Mouse (Mus musculus): ENCODE measurements around the gene Pip5k1b. TPM values are rescaled to one million over a fixed set of nuclear protein-coding genes. Genes with fewer than 3 reads are reported as not detected.

Pip5k1b gene
- polyA plus RNA-seq, 1 experiment from 2014 or later = 4.4 TPM

DNA sequence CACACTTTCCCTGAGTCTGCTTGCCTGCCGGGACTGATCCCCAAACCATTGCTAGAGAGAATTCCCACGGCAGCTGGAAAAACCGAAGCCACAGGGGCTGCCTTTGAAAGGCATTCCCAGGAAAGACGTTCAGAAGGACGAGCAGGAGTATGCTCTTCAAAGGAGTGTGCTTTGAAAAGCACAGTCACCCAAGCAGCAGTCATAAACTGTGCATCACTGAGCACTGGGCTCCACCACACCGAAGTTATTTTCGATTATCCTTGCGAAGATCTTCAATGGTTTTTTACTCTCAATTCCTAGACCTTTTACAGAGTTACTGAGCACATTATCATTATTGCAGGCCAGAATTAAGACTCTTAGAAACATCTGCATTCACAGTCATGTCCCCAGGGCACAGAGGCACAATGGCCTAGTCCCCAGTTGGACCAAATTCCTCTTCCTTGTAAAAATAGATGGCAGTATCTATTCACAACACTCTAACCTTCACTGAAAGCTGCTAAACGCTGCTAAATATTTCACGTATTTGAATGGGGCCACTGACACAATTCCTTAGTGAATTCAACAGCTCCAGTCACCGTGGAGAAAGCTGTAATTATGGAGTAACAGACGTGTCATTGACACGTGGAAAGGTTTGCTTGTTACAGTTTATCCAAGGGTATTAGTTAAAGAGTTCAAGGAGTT lies 47.4 kb downstream of the Pip5k1b start:
- Histone ChIP-seq H3K4me1 (ENCODE audit: insufficient read depth) (peaks cover 27% of the 10 kb centered on the region), H3K4me2 (ENCODE audit: low read depth, low read length) (no peak overlapping the region), H3K9ac (replicated peaks) (no peak overlapping the region), H3K27me3 (ENCODE audit: insufficient read depth, low read length) (no peaks in the 10 kb centered on the region), H3K9me3 (ENCODE audit: low read length) (no peaks in the 10 kb centered on the region), H3K4me3 (ENCODE audit: low read depth, low read length) (no peak overlapping the region), H3K36me3 (replicated peaks; ENCODE audit: insufficient read depth, low read length) (no peaks in the 10 kb centered on the region), H3K27ac (ENCODE audit: low read depth) (no peak overlapping the region)
- no peak for DNase-seq
- TF ChIP-seq CTCF (IDR thresholded peaks at IDR 0.05; ENCODE audit: low read depth) (no peak), EP300 (IDR thresholded peaks at IDR 0.05; ENCODE audit: low read depth) (no peak)
- no peak for ATAC-seq
- WGBS (ENCODE audit: insufficient replicate concordance) = 79% methylated on average over 13 of the region's 13 CpGs

DNA sequence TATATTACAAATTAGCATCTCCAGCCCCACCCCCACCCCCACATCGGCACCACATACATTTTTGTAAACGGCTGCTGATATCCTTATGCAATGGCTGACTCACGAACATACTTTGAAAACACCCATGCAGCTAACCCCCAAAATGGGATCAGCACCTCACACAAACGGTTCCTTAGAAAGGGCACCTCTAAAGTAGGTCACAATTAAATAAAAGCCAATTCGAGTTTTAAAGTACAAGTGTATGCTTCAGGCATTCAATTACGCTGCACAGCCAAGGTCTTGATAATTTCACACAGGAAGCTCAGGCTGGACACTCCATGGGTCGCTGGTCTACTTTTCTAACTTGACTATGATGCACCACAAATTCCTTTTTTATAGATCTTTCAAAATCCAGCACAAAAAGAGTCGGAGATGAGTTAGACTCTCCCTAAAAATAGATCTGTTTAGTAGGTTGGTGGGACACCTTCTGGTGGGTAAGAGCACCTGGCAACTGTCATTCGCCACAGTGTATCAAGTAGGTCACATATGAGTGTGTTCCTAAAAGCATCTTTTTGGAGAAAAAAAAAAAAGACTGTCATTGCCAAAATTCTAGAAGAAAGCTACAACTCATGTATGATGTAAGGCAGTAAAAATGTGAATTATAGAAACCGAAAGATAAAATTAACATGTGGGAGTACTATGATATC lies 52.8 kb downstream of the Pip5k1b start:
- WGBS (ENCODE audit: insufficient replicate concordance) = 82% methylated on average over 10 of the region's 10 CpGs
- Histone ChIP-seq H3K36me3 (replicated peaks; ENCODE audit: insufficient read depth, low read length) (no peaks in the 10 kb centered on the region), H3K4me3 (ENCODE audit: low read depth, low read length) (no peak overlapping the region), H3K27me3 (ENCODE audit: insufficient read depth, low read length) (no peaks in the 10 kb centered on the region), H3K4me1 (ENCODE audit: insufficient read depth) (no peaks in the 10 kb centered on the region), H3K9me3 (ENCODE audit: low read length) (no peaks in the 10 kb centered on the region), H3K4me2 (ENCODE audit: low read depth, low read length) (no peak overlapping the region), H3K9ac (replicated peaks) (no peak overlapping the region), H3K27ac (ENCODE audit: low read depth) (no peak overlapping the region)
- DNase-seq (no peak), ATAC-seq (no peak)
- TF ChIP-seq CTCF (IDR thresholded peaks at IDR 0.05; ENCODE audit: low read depth) (no peak), EP300 (IDR thresholded peaks at IDR 0.05; ENCODE audit: low read depth) (no peak)

DNA sequence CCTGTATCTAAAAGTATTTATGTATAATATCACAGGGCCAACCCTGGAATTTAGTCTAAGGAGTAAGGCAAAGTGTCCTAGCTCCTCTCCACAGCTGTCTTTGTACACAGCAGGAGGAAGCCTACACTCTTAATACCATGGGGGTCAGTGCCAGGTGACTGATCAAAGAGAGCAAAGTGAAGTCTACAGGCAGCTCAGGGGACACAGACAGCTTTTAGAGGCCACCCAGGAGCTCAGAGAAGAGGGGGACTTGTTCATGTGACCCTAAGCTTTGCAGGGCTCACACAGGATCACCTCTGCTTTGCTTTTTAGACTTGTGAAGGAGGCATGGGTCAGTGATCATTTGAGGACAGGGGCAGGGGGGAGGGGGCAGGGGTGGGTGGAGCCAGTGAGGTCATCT lies 54.1 kb downstream of the Pip5k1b start:
- no peak overlapping the region for H3K9ac ChIP-seq (replicated peaks)
- H3K36me3 ChIP-seq (replicated peaks; ENCODE audit: insufficient read depth, low read length) = no peaks in the 10 kb centered on the region
- TF ChIP-seq CTCF (IDR thresholded peaks at IDR 0.05; ENCODE audit: low read depth) = no peak
- no peak for TF ChIP-seq EP300 (IDR thresholded peaks at IDR 0.05; ENCODE audit: low read depth)
- H3K4me2 ChIP-seq (ENCODE audit: low read depth, low read length) = no peak overlapping the region
- H3K4me1 ChIP-seq (ENCODE audit: insufficient read depth) = no peaks in the 10 kb centered on the region
- H3K4me3 ChIP-seq (ENCODE audit: low read depth, low read length) = no peak overlapping the region
- no peaks in the 10 kb centered on the region for H3K27me3 ChIP-seq (ENCODE audit: insufficient read depth, low read length)
- no peak for ATAC-seq
- no peaks in the 10 kb centered on the region for H3K9me3 ChIP-seq (ENCODE audit: low read length)
- H3K27ac ChIP-seq (ENCODE audit: low read depth) = no peak overlapping the region
- no peak for DNase-seq

DNA sequence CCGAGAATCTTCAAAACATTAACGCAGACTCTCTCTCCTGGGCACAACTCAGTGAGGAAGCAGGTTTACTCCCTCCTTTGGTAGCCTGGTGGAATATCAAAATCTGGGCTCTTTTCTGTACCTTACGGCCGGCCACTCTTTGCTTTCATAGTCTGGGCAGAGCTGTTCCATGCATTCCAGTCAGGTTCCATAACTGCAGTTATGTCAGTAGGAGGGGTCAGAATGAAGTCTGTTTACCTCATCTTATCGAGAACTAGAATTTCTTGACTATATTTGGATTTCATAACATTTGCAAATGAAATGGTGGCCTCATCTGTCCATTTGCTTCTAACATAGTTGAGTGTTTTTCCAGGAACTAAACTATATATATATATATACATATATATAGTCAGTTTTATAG lies 55.2 kb downstream of the Pip5k1b start:
- H3K9me3 ChIP-seq (ENCODE audit: low read length) = no peaks in the 10 kb centered on the region
- no peak for TF ChIP-seq EP300 (IDR thresholded peaks at IDR 0.05; ENCODE audit: low read depth)
- no peaks in the 10 kb centered on the region for H3K4me1 ChIP-seq (ENCODE audit: insufficient read depth)
- no peak overlapping the region for H3K4me3 ChIP-seq (ENCODE audit: low read depth, low read length)
- WGBS (ENCODE audit: insufficient replicate concordance) = 75% methylated on average over 5 of the region's 5 CpGs
- ATAC-seq (no peak), DNase-seq (no peak)
- H3K36me3 ChIP-seq (replicated peaks; ENCODE audit: insufficient read depth, low read length) = no peaks in the 10 kb centered on the region
- no peak overlapping the region for H3K27ac ChIP-seq (ENCODE audit: low read depth)
- no peak overlapping the region for H3K4me2 ChIP-seq (ENCODE audit: low read depth, low read length)
- H3K9ac ChIP-seq (replicated peaks) = no peak overlapping the region
- no peaks in the 10 kb centered on the region for H3K27me3 ChIP-seq (ENCODE audit: insufficient read depth, low read length)

DNA sequence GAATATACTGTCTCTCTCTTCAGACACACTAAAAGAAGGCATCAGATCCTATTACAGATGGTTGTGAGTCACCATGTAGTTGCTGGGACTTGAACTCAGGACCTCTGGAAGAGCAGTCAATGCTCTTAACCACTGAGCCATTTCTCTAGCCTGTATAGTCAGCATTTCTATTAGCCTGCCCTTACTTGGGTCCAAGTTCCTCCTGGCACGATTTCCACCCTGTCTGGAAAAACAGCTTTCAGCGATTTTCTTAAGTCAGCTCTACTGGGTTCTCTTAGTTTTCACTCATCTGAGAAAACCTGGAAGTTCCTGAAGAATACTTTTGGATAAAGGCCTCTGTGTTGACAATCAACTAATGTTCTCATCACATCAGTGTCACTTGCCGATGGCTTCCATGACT lies 56.4 kb downstream of the Pip5k1b start:
- Histone ChIP-seq H3K27ac (ENCODE audit: low read depth) (no peak overlapping the region), H3K4me1 (ENCODE audit: insufficient read depth) (0 out of 2 replicates have a peak, but pooled peaks cover 2% of the 10 kb centered on the region), H3K9ac (replicated peaks) (no peak overlapping the region), H3K36me3 (replicated peaks; ENCODE audit: insufficient read depth, low read length) (no peaks in the 10 kb centered on the region), H3K4me2 (ENCODE audit: low read depth, low read length) (no peak overlapping the region), H3K4me3 (ENCODE audit: low read depth, low read length) (no peak overlapping the region), H3K27me3 (ENCODE audit: insufficient read depth, low read length) (no peaks in the 10 kb centered on the region), H3K9me3 (ENCODE audit: low read length) (no peaks in the 10 kb centered on the region)
- ATAC-seq (no peak), DNase-seq (no peak)
- TF ChIP-seq EP300 (IDR thresholded peaks at IDR 0.05; ENCODE audit: low read depth) (no peak), CTCF (IDR thresholded peaks at IDR 0.05; ENCODE audit: low read depth) (no peak)
- WGBS (ENCODE audit: insufficient replicate concordance) = 81% methylated on average over 3 of the region's 3 CpGs

DNA sequence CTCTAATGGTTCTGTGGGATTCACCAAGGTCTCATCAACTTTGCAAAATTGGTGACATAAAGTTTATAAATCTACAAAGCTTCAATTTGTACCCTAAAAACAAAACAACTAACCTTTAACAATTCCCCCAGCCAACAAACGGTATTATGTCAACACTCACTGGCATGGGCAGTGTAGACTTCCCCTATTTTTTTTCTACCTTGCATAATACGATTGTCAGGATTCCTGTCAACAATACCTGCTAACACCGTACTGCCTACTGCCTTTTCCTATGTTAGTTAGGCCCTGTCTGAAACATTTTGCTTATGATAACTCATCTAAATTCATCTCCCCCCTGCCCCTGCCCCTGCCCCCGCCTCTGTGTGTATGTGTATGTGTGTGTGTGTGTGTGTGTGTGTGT lies 61.8 kb downstream of the Pip5k1b start:
- ATAC-seq (no peak), DNase-seq (no peak)
- Histone ChIP-seq H3K9ac (replicated peaks) (no peak overlapping the region), H3K4me1 (ENCODE audit: insufficient read depth) (0 out of 2 replicates have a peak, but pooled peaks cover 5% of the 10 kb centered on the region), H3K4me3 (ENCODE audit: low read depth, low read length) (no peak overlapping the region), H3K27ac (ENCODE audit: low read depth) (no peak overlapping the region), H3K27me3 (ENCODE audit: insufficient read depth, low read length) (no peaks in the 10 kb centered on the region), H3K36me3 (replicated peaks; ENCODE audit: insufficient read depth, low read length) (no peaks in the 10 kb centered on the region), H3K4me2 (ENCODE audit: low read depth, low read length) (no peak overlapping the region), H3K9me3 (ENCODE audit: low read length) (no peaks in the 10 kb centered on the region)
- whole genome bisulfite sequencing (ENCODE audit: insufficient replicate concordance) = 53% methylated on average over 4 of the region's 4 CpGs
- TF ChIP-seq EP300 (IDR thresholded peaks at IDR 0.05; ENCODE audit: low read depth) (no peak), CTCF (IDR thresholded peaks at IDR 0.05; ENCODE audit: low read depth) (no peak)
